Mouse (Mus musculus): Measurements from ENCODE around the gene Nfasc.

GRCm38 (mm10) chr1:132562337-132562795 lies 179.2 kb downstream of the Nfasc start:
- no peak for TF ChIP-seq CTCF (conservative IDR thresholded peaks at IDR 0.05; ENCODE audit: low read length)
- no peak for TF ChIP-seq POU5F1 (IDR thresholded peaks at IDR 0.05; ENCODE audit: borderline replicate concordance, low read length)
